Mouse (Mus musculus): ENCODE data around the gene Adamts8. TPM values are rescaled to one million over a fixed set of nuclear protein-coding genes. Genes with fewer than 3 reads are reported as not detected.

The Adamts8 gene
- polyA plus RNA-seq, 1 experiment from 2014 or later: 1.5 TPM

DNA sequence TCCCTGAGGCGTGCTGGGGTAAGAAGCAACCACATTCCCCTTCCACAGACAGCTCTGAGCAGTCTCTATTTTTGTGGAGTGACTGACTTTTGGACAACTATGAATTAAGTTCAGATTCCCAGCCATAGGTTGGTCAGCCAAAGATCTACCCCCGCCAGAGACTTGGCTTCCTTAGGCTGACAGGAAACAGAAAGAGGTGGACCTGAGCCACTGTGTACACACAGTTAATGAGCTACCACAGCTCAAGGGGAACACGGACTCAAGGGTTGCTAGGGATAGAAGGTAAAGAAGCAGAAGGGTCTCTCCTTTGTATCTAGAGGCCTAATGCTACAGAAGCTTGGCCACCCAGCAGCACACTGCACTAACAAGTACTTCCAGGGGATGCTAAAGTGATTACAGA is 30.2 kb upstream of the Adamts8 start:
- WGBS: 82% methylated on average over 3 of the region's 3 CpGs
- Histone ChIP-seq H3K4me2 (no peak overlapping the region), H3K9me3 (no peaks in the 10 kb centered on the region), H3K36me3 (no peaks in the 10 kb centered on the region), H3K9ac (no peak overlapping the region), H3K4me1 (replicated peaks) (0 out of 2 replicates have a peak, but pooled peaks cover 3% of the 10 kb centered on the region), H3K27me3 (no peaks in the 10 kb centered on the region), H3K27ac (replicated peaks) (no peak overlapping the region), H3K4me3 (no peak overlapping the region)
- no peak for ATAC-seq (ENCODE audit: low read depth)

- ATAC-seq (ENCODE audit: low read depth): no peak
- Histone ChIP-seq H3K9me3 (no peaks in the 10 kb centered on the region), H3K27ac (replicated peaks) (no peak overlapping the region), H3K27me3 (no peaks in the 10 kb centered on the region), H3K4me3 (no peak overlapping the region), H3K9ac (no peak overlapping the region), H3K4me2 (no peak overlapping the region), H3K36me3 (no peaks in the 10 kb centered on the region), H3K4me1 (replicated peaks) (peaks cover 4% of the 10 kb centered on the region)
- WGBS: 61% methylated on average over 3 of the region's 3 CpGs
Observed at GRCm38 (mm10) chr9:30913429-30913828, 28.9 kb upstream of the Adamts8 start.

DNA sequence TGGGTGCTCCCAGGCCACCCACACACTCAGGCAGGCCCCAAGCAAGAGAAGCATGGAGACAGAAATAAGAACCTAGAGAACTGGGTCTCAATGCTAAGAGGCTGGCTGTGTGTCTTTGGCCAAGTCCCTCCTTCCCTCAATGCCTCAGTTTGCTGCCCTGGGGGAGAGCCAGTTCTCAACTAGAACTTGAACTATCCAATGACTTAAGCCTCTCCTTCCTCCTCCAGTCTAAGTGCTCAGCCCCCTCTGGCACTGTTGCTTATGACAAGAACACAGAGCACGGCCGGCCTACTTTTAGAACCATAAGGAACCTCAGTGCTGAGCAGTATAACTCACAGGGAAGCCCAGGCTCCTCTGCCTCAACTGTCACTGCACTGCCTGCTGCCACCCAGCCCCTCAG is 28.1 kb upstream of the Adamts8 start:
- peaks cover 9% of the 10 kb centered on the region for H3K4me1 ChIP-seq (replicated peaks)
- no peak for ATAC-seq (ENCODE audit: low read depth)
- H3K27ac ChIP-seq (replicated peaks): no peak overlapping the region
- H3K27me3 ChIP-seq: no peaks in the 10 kb centered on the region
- no peaks in the 10 kb centered on the region for H3K9me3 ChIP-seq
- no peak overlapping the region for H3K9ac ChIP-seq
- no peaks in the 10 kb centered on the region for H3K36me3 ChIP-seq
- H3K4me2 ChIP-seq: no peak overlapping the region
- WGBS: 92% methylated on average over 2 of the region's 2 CpGs
- no peak overlapping the region for H3K4me3 ChIP-seq

- Histone ChIP-seq H3K4me2 (peak overlapping the region; percentile 1; the same call in 1 of the 2 replicates), H3K9me3 (no peaks in the 10 kb centered on the region), H3K36me3 (no peaks in the 10 kb centered on the region), H3K27ac (replicated peaks) (no peak overlapping the region), H3K27me3 (peaks cover 14% of the 10 kb centered on the region), H3K4me1 (replicated peaks) (peaks cover 13% of the 10 kb centered on the region), H3K4me3 (no peak overlapping the region), H3K9ac (no peak overlapping the region)
- 88% methylated on average over 6 of the region's 6 CpGs for WGBS
- no peak for ATAC-seq (ENCODE audit: low read depth)
Observed at GRCm38 (mm10) chr9:30916266-30916968, 25.9 kb upstream of the Adamts8 start.

GRCm38 (mm10) chr9:30918466-30919356 is 23.7 kb upstream of the Adamts8 start:
- Histone ChIP-seq H3K27me3 (peaks cover 37% of the 10 kb centered on the region), H3K4me2 (peak overlapping the region; percentile 93), H3K27ac (replicated peaks) (no peak overlapping the region), H3K4me1 (replicated peaks) (peaks cover 26% of the 10 kb centered on the region), H3K9ac (0 out of 2 replicates have a peak overlapping the region, but pooled peaks have one; percentile 9), H3K9me3 (no peaks in the 10 kb centered on the region), H3K4me3 (peak overlapping the region; percentile 54; the same call in 1 of the 2 replicates), H3K36me3 (no peaks in the 10 kb centered on the region)
- ATAC-seq (ENCODE audit: low read depth): no peak
- WGBS: 50% methylated on average over 12 of the region's 12 CpGs

DNA sequence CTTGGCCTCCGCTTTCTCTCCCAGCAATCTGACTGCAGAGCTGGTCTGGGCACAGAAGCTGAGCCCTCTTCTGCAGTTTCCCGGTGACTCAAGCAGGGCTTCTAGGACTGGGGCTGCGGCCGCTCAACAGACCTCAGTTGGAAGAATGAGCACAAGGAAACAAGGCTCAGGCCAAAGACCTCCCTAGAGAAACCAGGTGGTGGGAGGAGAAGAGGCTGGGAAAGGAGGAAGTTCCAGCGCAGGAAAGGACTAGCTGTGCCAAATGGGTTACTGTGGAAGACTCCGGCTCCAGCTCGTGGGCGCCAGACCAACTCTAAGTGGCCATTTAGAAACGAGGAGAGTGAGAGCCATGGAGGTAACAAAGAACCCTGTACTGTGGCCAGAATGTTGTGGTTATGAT is 22.7 kb upstream of the Adamts8 start:
- no peak for ATAC-seq (ENCODE audit: low read depth)
- Histone ChIP-seq H3K27ac (replicated peaks) (no peak overlapping the region), H3K4me3 (peak overlapping the region; percentile 54; the same call in 1 of the 2 replicates), H3K27me3 (peaks cover 45% of the 10 kb centered on the region), H3K9me3 (no peaks in the 10 kb centered on the region), H3K4me1 (replicated peaks) (peaks cover 26% of the 10 kb centered on the region), H3K36me3 (no peaks in the 10 kb centered on the region), H3K9ac (no peak overlapping the region), H3K4me2 (peak overlapping the region; percentile 93)
- 85% methylated on average over 9 of the region's 9 CpGs for WGBS

DNA sequence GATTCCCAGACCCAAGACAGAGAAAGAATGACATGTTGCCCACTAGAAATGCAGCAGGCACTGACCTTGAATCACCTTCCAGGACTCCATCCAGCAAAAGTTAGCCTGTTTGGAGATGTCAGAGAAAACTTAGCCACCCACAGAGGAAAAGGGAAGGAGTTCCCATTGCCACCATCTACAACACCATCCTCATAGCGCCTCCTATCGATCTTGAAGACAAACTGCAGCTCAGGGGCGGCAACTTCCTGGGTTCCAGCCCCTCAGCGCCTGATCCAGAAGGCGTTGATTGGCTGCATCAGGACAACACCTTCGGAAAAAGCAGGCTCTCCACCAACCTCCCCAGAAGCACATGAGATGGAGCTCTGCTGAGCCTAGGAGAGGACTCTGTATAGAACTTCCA is 21.6 kb upstream of the Adamts8 start:
- 20% methylated on average over 6 of the region's 6 CpGs for WGBS
- peak overlapping the region; percentile 54 for H3K4me3 ChIP-seq

GRCm38 (mm10) chr9:30921261-30922103 is 20.9 kb upstream of the Adamts8 start:
- 4% methylated on average over 56 of the region's 56 CpGs for WGBS
- H3K9ac ChIP-seq: peak overlapping the region; percentile 72
- H3K4me3 ChIP-seq: peak overlapping the region; percentile 54
- peak; percentile 33 for ATAC-seq (ENCODE audit: low read depth)
- H3K27me3 ChIP-seq: peaks cover 45% of the 10 kb centered on the region
- H3K9me3 ChIP-seq: no peaks in the 10 kb centered on the region
- H3K36me3 ChIP-seq: no peaks in the 10 kb centered on the region
- H3K4me2 ChIP-seq: peak overlapping the region; percentile 93
- H3K4me1 ChIP-seq (replicated peaks): peaks cover 24% of the 10 kb centered on the region
- 0 out of 2 replicates have a peak overlapping the region, but pooled peaks have one; percentile 29 for H3K27ac ChIP-seq (replicated peaks)

More for the DNA sequence above, 21.6 kb upstream of the Adamts8 start:
- Histone ChIP-seq H3K4me2 (peak overlapping the region; percentile 93), H3K27ac (replicated peaks) (no peak overlapping the region), H3K36me3 (no peaks in the 10 kb centered on the region), H3K9me3 (no peaks in the 10 kb centered on the region), H3K27me3 (peaks cover 45% of the 10 kb centered on the region), H3K9ac (no peak overlapping the region), H3K4me1 (replicated peaks) (peaks cover 26% of the 10 kb centered on the region)
- ATAC-seq (ENCODE audit: low read depth): no peak

- Histone ChIP-seq H3K9me3 (no peaks in the 10 kb centered on the region), H3K4me1 (replicated peaks) (peaks cover 24% of the 10 kb centered on the region), H3K9ac (peak within 1 kb of the TSS; percentile 72), H3K36me3 (no peaks in the 10 kb centered on the region), H3K27me3 (peaks cover 45% of the 10 kb centered on the region), H3K4me2 (peak within 1 kb of the TSS; percentile 93), H3K4me3 (peak within 1 kb of the TSS; percentile 54), H3K27ac (replicated peaks) (peak within 1 kb of the TSS; percentile 29; the same call in 1 of the 2 replicates)
- peak; percentile 82 for ATAC-seq (ENCODE audit: low read depth)
- WGBS: under 1% methylated on average over 46 of the region's 47 CpGs
Observed at GRCm38 (mm10) chr9:30922197-30922894, 20.0 kb upstream of the Adamts8 start, which contains the start of gene Adamts15. Gene Adamts15 (minus strand): TSS chr9:30922452.

DNA sequence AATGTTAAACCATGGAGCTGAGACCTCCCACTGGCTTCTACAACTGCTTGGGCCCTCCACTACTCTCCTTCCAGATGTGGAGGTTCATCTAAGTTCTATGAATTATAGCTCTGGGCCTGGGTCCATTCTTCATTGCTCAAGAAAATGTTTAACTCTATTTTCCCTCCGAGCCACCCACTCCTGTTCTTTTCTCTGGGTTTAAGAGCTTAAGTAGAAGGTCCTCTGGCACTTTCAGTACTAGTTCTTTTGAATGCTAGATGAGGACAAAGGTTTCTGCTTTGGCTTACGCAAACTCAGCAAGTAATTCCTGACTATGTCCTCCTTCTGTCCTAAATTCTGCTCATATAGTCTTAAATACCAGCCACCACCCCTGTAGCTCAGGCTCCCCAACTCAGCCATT is 13.6 kb upstream of the Adamts8 start:
- Histone ChIP-seq H3K27ac (replicated peaks) (no peak overlapping the region), H3K4me3 (no peak overlapping the region), H3K36me3 (no peaks in the 10 kb centered on the region), H3K4me1 (replicated peaks) (no peaks in the 10 kb centered on the region), H3K4me2 (no peak overlapping the region), H3K9ac (no peak overlapping the region), H3K9me3 (no peaks in the 10 kb centered on the region), H3K27me3 (peaks cover 8% of the 10 kb centered on the region; the same call in 1 of the 2 replicates)
- ATAC-seq (ENCODE audit: low read depth): no peak
- 95% methylated on average over 2 of the region's 2 CpGs for WGBS

GRCm38 (mm10) chr9:30932346-30932745 is 10.0 kb upstream of the Adamts8 start:
- no peak overlapping the region for H3K9ac ChIP-seq
- no peaks in the 10 kb centered on the region for H3K9me3 ChIP-seq
- H3K27ac ChIP-seq (replicated peaks): no peak overlapping the region
- 72% methylated on average over 4 of the region's 4 CpGs for WGBS
- H3K4me3 ChIP-seq: no peak overlapping the region
- no peaks in the 10 kb centered on the region for H3K27me3 ChIP-seq
- ATAC-seq (ENCODE audit: low read depth): no peak
- no peak overlapping the region for H3K4me2 ChIP-seq
- H3K4me1 ChIP-seq (replicated peaks): no peaks in the 10 kb centered on the region
- no peaks in the 10 kb centered on the region for H3K36me3 ChIP-seq
